Mouse (Mus musculus) limb, embryonic 14.5 days (tissue): ENCODE measurements around the gene Stx7. TPM values are rescaled to one million over a fixed set of nuclear protein-coding genes. Genes with fewer than 3 reads are reported as not detected.

ENCODE experiments used
- ATAC-seq: fragments of 200-750 bp; cut with Nextera tagmentation; 2 replicates; pipeline ENCODE4 v1.8.0; 2017; ENCODE audit warnings: low read depth, moderate number of reproducible peaks, moderate TSS enrichment; ENCODE audit not compliant: low FRiP score
- DNase-seq: peaks from one replicate; pipeline ENCODE4 v3.0.0-alpha.2; 2015; ENCODE audit warnings: low spot score
- H3K27ac ChIP-seq: fragments of 300-500 bp; sonication (generic); replicated peaks from 2 replicates; pipeline ENCODE4 v1.5.1; 2014; ENCODE audit warnings: low read depth, mild to moderate bottlenecking, low read length, moderate library complexity, mixed read lengths
- H3K27me3 ChIP-seq: fragments of 300-500 bp; sonication (generic); 2 replicates; pipeline ENCODE4 v1.6.1; 2014; ENCODE audit warnings: low read length, mixed read lengths; ENCODE audit not compliant: control insufficient read depth, insufficient read depth
- H3K36me3 ChIP-seq: fragments of 300-500 bp; sonication (generic); 2 replicates; pipeline ENCODE4 v1.6.1; 2014; ENCODE audit warnings: mild to moderate bottlenecking, low read length, moderate library complexity, mixed read lengths; ENCODE audit not compliant: control insufficient read depth, insufficient read depth
- H3K4me1 ChIP-seq: fragments of 300-500 bp; sonication (generic); 2 replicates; pipeline ENCODE4 v1.6.1; 2014; ENCODE audit warnings: antibody characterized with exemption, low read length, mixed read lengths; ENCODE audit not compliant: control insufficient read depth, insufficient read depth
- H3K4me2 ChIP-seq: fragments of 300-500 bp; sonication (generic); replicated peaks from 2 replicates; pipeline ENCODE4 v1.6.1; 2014; ENCODE audit warnings: low read depth, mild to moderate bottlenecking, low read length, moderate library complexity; ENCODE audit not compliant: severe bottlenecking
- H3K4me3 ChIP-seq: fragments of 300-500 bp; sonication (generic); replicated peaks from 2 replicates; pipeline ENCODE4 v1.5.1; 2014; ENCODE audit warnings: low read length
- H3K9ac ChIP-seq: fragments of 300-500 bp; sonication (generic); 2 replicates; pipeline ENCODE4 v1.6.1; 2014; ENCODE audit warnings: mild to moderate bottlenecking, low read depth, low read length, moderate library complexity; ENCODE audit not compliant: severe bottlenecking
- H3K9me3 ChIP-seq: fragments of 300-500 bp; sonication (generic); 2 replicates; pipeline ENCODE4 v1.6.1; 2016; ENCODE audit warnings: low read length; ENCODE audit not compliant: control insufficient read depth
- POLR2A ChIP-seq: fragments of 200-500 bp; IDR thresholded peaks from 2 replicates; pipeline ENCODE4 v1.8.0; 2012; ENCODE audit warnings: inconsistent platforms, mild to moderate bottlenecking, moderate library complexity, borderline replicate concordance; ENCODE audit not compliant: insufficient read depth, insufficient read length; ENCODE audit errors: extremely low read depth
- WGBS: fragments of 180-500 bp; shearing (Covaris S2); extraction: QIAGEN DNeasy Blood & Tissue Kit; methylation state at CpG from one replicate; pipeline ENCODE4 v1.1.7; 2014; 5-methylcytosine and 5-hydroxymethylcytosine counted together
- polyA plus RNA-seq, 2 experiments: library from polyadenylated mRNA; depleted of rRNA in 1 of 2; stranded (reverse) in 1 of 2; unstranded in 1 of 2; fragments of >200 nt; fragmentation: Nextera tagmentation in 1 of 2; extraction: Ambion mirVana in 1 of 2; gene quantifications; 2 replicates each; pipeline versions ENCODE4 v1.2.1 to v1.2.3; 2012 to 2014

The Stx7 gene
- polyA plus RNA-seq, 2 experiments: 61.1 to 69.3 TPM

- DNase-seq: no peak
- ATAC-seq: no peak
- H3K9ac ChIP-seq: no peak overlapping the region
- WGBS: 86% methylated on average over 7 of the region's 7 CpGs
- TF ChIP-seq POLR2A: no peak
- no peak overlapping the region for H3K4me2 ChIP-seq
- H3K4me1 ChIP-seq: no peaks in the 10 kb centered on the region
- H3K4me3 ChIP-seq: no peak overlapping the region
- H3K27ac ChIP-seq: no peak overlapping the region
- no peaks in the 10 kb centered on the region for H3K27me3 ChIP-seq
- H3K36me3 ChIP-seq: peaks cover 33% of the 10 kb centered on the region
- H3K9me3 ChIP-seq: no peaks in the 10 kb centered on the region
Measured at GRCm38 (mm10) chr10:24160349-24160748, 11.2 kb downstream of the Stx7 start.

GRCm38 (mm10) chr10:24164137-24164908 is 15.2 kb downstream of the Stx7 start:
- H3K27ac ChIP-seq: no peak overlapping the region
- no peak overlapping the region for H3K4me3 ChIP-seq
- ATAC-seq: no peak
- no peak for DNase-seq
- H3K4me2 ChIP-seq: no peak overlapping the region
- H3K36me3 ChIP-seq: peaks cover 4% of the 10 kb centered on the region; the same call in 1 of the 2 replicates
- no peaks in the 10 kb centered on the region for H3K9me3 ChIP-seq
- H3K4me1 ChIP-seq: no peaks in the 10 kb centered on the region
- no peak for TF ChIP-seq POLR2A
- 46% methylated on average over 11 of the region's 11 CpGs for WGBS
- no peak overlapping the region for H3K9ac ChIP-seq
- no peaks in the 10 kb centered on the region for H3K27me3 ChIP-seq

- no peaks in the 10 kb centered on the region for H3K27me3 ChIP-seq
- H3K27ac ChIP-seq: no peak overlapping the region
- no peaks in the 10 kb centered on the region for H3K9me3 ChIP-seq
- H3K4me3 ChIP-seq: no peak overlapping the region
- DNase-seq (no peak), ATAC-seq (no peak)
- H3K4me1 ChIP-seq: no peaks in the 10 kb centered on the region
- H3K9ac ChIP-seq: no peak overlapping the region
- no peaks in the 10 kb centered on the region; the same call in 1 of the 2 replicates for H3K36me3 ChIP-seq
- no peak for TF ChIP-seq POLR2A
- 74% methylated on average over 6 of the region's 6 CpGs for WGBS
- H3K4me2 ChIP-seq: no peak overlapping the region
Measured at GRCm38 (mm10) chr10:24164909-24165304, 15.8 kb downstream of the Stx7 start.

GRCm38 (mm10) chr10:24165526-24166055 is 16.5 kb downstream of the Stx7 start:
- no peak for DNase-seq
- H3K4me3 ChIP-seq: no peak overlapping the region
- no peaks in the 10 kb centered on the region for H3K27me3 ChIP-seq
- no peak overlapping the region for H3K9ac ChIP-seq
- TF ChIP-seq POLR2A: no peak
- H3K9me3 ChIP-seq: no peaks in the 10 kb centered on the region
- no peaks in the 10 kb centered on the region for H3K4me1 ChIP-seq
- 55% methylated on average over 1 of the region's 1 CpGs for WGBS
- ATAC-seq: no peak
- no peak overlapping the region for H3K4me2 ChIP-seq
- H3K27ac ChIP-seq: no peak overlapping the region
- H3K36me3 ChIP-seq: no peaks in the 10 kb centered on the region; the same call in 1 of the 2 replicates

GRCm38 (mm10) chr10:24167978-24168583 is 19.0 kb downstream of the Stx7 start:
- Histone ChIP-seq H3K27ac (no peak overlapping the region), H3K9ac (no peak overlapping the region), H3K4me2 (no peak overlapping the region), H3K9me3 (no peaks in the 10 kb centered on the region), H3K27me3 (no peaks in the 10 kb centered on the region), H3K4me1 (no peaks in the 10 kb centered on the region), H3K36me3 (no peaks in the 10 kb centered on the region; the same call in 1 of the 2 replicates), H3K4me3 (no peak overlapping the region)
- WGBS: 86% methylated on average over 11 of the region's 11 CpGs
- TF ChIP-seq POLR2A: no peak
- DNase-seq (no peak), ATAC-seq (no peak)
